Mouse (Mus musculus) ES-Bruce4 (cell line): ENCODE results near the gene Hnrnpr.
A peak's percentile ranks its signal among the peaks of the same experiment; 100 is the strongest.

ENCODE experiments used
- CTCF ChIP-seq: IDR thresholded peaks from one replicate; pipeline ENCODE4 v1.8.1; 2011; ENCODE audit warnings: low read depth, low read length
- EP300 ChIP-seq: IDR thresholded peaks from 2 replicates; pipeline ENCODE4 v1.6.1; 2011; ENCODE audit warnings: low read depth, low read length; ENCODE audit not compliant: insufficient read depth
- POLR2A ChIP-seq: IDR thresholded peaks from one replicate; pipeline ENCODE4 v1.8.1; 2011; ENCODE audit warnings: low read length; ENCODE audit not compliant: insufficient read depth

DNA sequence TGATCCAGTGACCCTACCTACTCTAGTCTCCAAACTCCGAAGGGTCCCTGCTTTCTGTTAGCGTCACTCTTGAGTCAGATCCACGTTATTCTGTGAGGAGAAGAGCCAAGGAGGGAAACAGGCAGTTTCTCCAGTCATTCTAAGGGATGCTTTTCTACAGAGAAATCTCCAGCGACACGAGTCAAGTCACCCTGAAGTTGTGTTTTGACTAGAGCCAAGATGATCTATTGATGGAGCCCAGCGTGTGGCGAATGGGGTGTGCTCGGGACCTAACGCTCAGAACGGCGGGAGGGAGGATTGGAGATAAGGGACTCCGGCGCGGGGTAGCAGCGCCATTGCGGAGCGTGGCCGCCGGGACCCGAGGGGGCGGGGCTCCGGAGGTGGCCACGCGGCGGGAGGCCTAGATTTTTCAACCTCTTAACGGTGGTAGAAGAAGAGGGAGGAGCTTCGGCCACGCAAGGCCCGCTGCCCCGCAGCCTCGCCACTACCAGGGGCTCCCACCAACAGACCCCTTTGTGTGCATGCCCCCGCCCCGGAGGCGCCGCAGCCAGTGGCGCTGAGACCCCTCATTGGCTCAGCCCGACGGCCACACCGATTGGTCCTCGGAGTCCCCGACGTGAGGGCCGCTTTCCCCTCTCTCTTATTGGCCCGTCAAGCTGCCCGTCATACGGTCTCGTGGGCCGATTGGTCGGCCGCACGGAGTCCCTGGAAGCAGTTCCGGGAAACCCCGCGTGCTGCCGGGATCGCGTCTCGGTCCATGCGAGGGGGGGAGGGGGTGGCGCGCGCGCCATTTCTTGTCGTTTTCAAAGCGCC lies at the start of gene Hnrnpr:
- TF ChIP-seq CTCF = no peak
- TF ChIP-seq POLR2A = peak; percentile 76
- TF ChIP-seq EP300 = no peak
